Mouse (Mus musculus): ENCODE results near the gene Qrfp. TPM values are rescaled to one million over a fixed set of nuclear protein-coding genes. Genes with fewer than 3 reads are reported as not detected.

Qrfp gene
- polyA plus RNA-seq (2014; fragmentation: Nextera tagmentation; extraction: Ambion mirVana): 0.05 TPM in 1 of 2 replicates, not detected in the other

- Histone ChIP-seq H3K27me3 (replicated peaks; ENCODE audit: control insufficient read depth, insufficient read depth, low read length) (no peaks in the 10 kb centered on the region), H3K27ac (ENCODE audit: low read depth) (no peak within 1 kb of the TSS), H3K4me2 (ENCODE audit: low read length) (no peak within 1 kb of the TSS), H3K9me3 (ENCODE audit: control insufficient read depth, low read length) (no peaks in the 10 kb centered on the region), H3K9ac (ENCODE audit: low read length) (no peak within 1 kb of the TSS), H3K4me1 (replicated peaks; ENCODE audit: control insufficient read depth, insufficient read depth, low read length) (0 out of 2 replicates have a peak, but pooled peaks cover 2% of the 10 kb centered on the region), H3K36me3 (ENCODE audit: control insufficient read depth, insufficient read depth, low read length) (peaks cover 8% of the 10 kb centered on the region; the same call in 1 of the 2 replicates), H3K4me3 (ENCODE audit: low read depth, low read length) (no peak within 1 kb of the TSS)
- no peak for DNase-seq (ENCODE audit: low spot score)
- ATAC-seq (replicated peaks; ENCODE audit: low FRiP score, low TSS enrichment, low read depth): no peak
- WGBS: 49% methylated on average over 12 of the region's 12 CpGs
Measured at GRCm38 (mm10) chr2:31810444-31810843, at the start of gene Qrfp. TSS of gene Qrfp (minus strand) at chr2:31810580.

- Histone ChIP-seq H3K4me3 (ENCODE audit: low read depth, low read length) (no peak overlapping the region), H3K27ac (ENCODE audit: low read depth) (no peak overlapping the region), H3K9ac (ENCODE audit: low read length) (no peak overlapping the region), H3K27me3 (replicated peaks; ENCODE audit: control insufficient read depth, insufficient read depth, low read length) (no peaks in the 10 kb centered on the region), H3K4me1 (replicated peaks; ENCODE audit: control insufficient read depth, insufficient read depth, low read length) (peaks cover 4% of the 10 kb centered on the region), H3K4me2 (ENCODE audit: low read length) (no peak overlapping the region), H3K9me3 (ENCODE audit: control insufficient read depth, low read length) (no peaks in the 10 kb centered on the region), H3K36me3 (ENCODE audit: control insufficient read depth, insufficient read depth, low read length) (no peaks in the 10 kb centered on the region)
- 26% methylated on average over 12 of the region's 12 CpGs for WGBS
- no peak for ATAC-seq (replicated peaks; ENCODE audit: low FRiP score, low TSS enrichment, low read depth)
- DNase-seq (ENCODE audit: low spot score): no peak
Measured at GRCm38 (mm10) chr2:31858500-31858899, 48.1 kb upstream of the Qrfp start.

- ATAC-seq (replicated peaks; ENCODE audit: low FRiP score, low TSS enrichment, low read depth) (no peak), DNase-seq (ENCODE audit: low spot score) (no peak)
- no peaks in the 10 kb centered on the region for H3K27me3 ChIP-seq (replicated peaks; ENCODE audit: control insufficient read depth, insufficient read depth, low read length)
- H3K36me3 ChIP-seq (ENCODE audit: control insufficient read depth, insufficient read depth, low read length): no peaks in the 10 kb centered on the region
- H3K4me3 ChIP-seq (ENCODE audit: low read depth, low read length): no peak overlapping the region
- H3K9me3 ChIP-seq (ENCODE audit: control insufficient read depth, low read length): no peaks in the 10 kb centered on the region
- no peak overlapping the region for H3K9ac ChIP-seq (ENCODE audit: low read length)
- H3K4me1 ChIP-seq (replicated peaks; ENCODE audit: control insufficient read depth, insufficient read depth, low read length): peaks cover 4% of the 10 kb centered on the region
- no peak overlapping the region for H3K4me2 ChIP-seq (ENCODE audit: low read length)
- no peak overlapping the region for H3K27ac ChIP-seq (ENCODE audit: low read depth)
- WGBS: 67% methylated on average over 6 of the region's 6 CpGs
Measured at GRCm38 (mm10) chr2:31857180-31857579, 46.8 kb upstream of the Qrfp start.

- Histone ChIP-seq H3K4me3 (ENCODE audit: low read depth, low read length) (no peak overlapping the region), H3K27ac (ENCODE audit: low read depth) (no peak overlapping the region), H3K4me1 (replicated peaks; ENCODE audit: control insufficient read depth, insufficient read depth, low read length) (peaks cover 4% of the 10 kb centered on the region), H3K9ac (ENCODE audit: low read length) (no peak overlapping the region), H3K9me3 (ENCODE audit: control insufficient read depth, low read length) (no peaks in the 10 kb centered on the region), H3K4me2 (ENCODE audit: low read length) (no peak overlapping the region), H3K36me3 (ENCODE audit: control insufficient read depth, insufficient read depth, low read length) (no peaks in the 10 kb centered on the region), H3K27me3 (replicated peaks; ENCODE audit: control insufficient read depth, insufficient read depth, low read length) (no peaks in the 10 kb centered on the region)
- DNase-seq (ENCODE audit: low spot score) (no peak), ATAC-seq (replicated peaks; ENCODE audit: low FRiP score, low TSS enrichment, low read depth) (no peak)
- 76% methylated on average over 8 of the region's 8 CpGs for WGBS
Measured at GRCm38 (mm10) chr2:31855991-31856390, 45.6 kb upstream of the Qrfp start.

GRCm38 (mm10) chr2:31850141-31850540 lies 39.8 kb upstream of the Qrfp start:
- DNase-seq (ENCODE audit: low spot score): no peak
- no peak for ATAC-seq (replicated peaks; ENCODE audit: low FRiP score, low TSS enrichment, low read depth)
- H3K4me3 ChIP-seq (ENCODE audit: low read depth, low read length): no peak overlapping the region
- peaks cover 29% of the 10 kb centered on the region for H3K27me3 ChIP-seq (replicated peaks; ENCODE audit: control insufficient read depth, insufficient read depth, low read length)
- H3K27ac ChIP-seq (ENCODE audit: low read depth): no peak overlapping the region
- H3K9ac ChIP-seq (ENCODE audit: low read length): no peak overlapping the region
- WGBS: 38% methylated on average over 12 of the region's 12 CpGs
- no peaks in the 10 kb centered on the region for H3K36me3 ChIP-seq (ENCODE audit: control insufficient read depth, insufficient read depth, low read length)
- H3K9me3 ChIP-seq (ENCODE audit: control insufficient read depth, low read length): no peaks in the 10 kb centered on the region
- peaks cover 17% of the 10 kb centered on the region; the same call in 1 of the 2 replicates for H3K4me1 ChIP-seq (replicated peaks; ENCODE audit: control insufficient read depth, insufficient read depth, low read length)
- H3K4me2 ChIP-seq (ENCODE audit: low read length): no peak overlapping the region

- 12% methylated on average over 6 of the region's 6 CpGs for WGBS
- Histone ChIP-seq H3K27ac (ENCODE audit: low read depth) (no peak overlapping the region), H3K36me3 (ENCODE audit: control insufficient read depth, insufficient read depth, low read length) (no peaks in the 10 kb centered on the region), H3K4me2 (ENCODE audit: low read length) (no peak overlapping the region), H3K9ac (ENCODE audit: low read length) (no peak overlapping the region), H3K9me3 (ENCODE audit: control insufficient read depth, low read length) (no peaks in the 10 kb centered on the region), H3K4me1 (replicated peaks; ENCODE audit: control insufficient read depth, insufficient read depth, low read length) (peaks cover 13% of the 10 kb centered on the region; the same call in 1 of the 2 replicates), H3K27me3 (replicated peaks; ENCODE audit: control insufficient read depth, insufficient read depth, low read length) (peaks cover 48% of the 10 kb centered on the region), H3K4me3 (ENCODE audit: low read depth, low read length) (no peak overlapping the region)
- ATAC-seq (replicated peaks; ENCODE audit: low FRiP score, low TSS enrichment, low read depth): no peak
- DNase-seq (ENCODE audit: low spot score): peak; percentile 69
Measured at GRCm38 (mm10) chr2:31847908-31848307, 37.5 kb upstream of the Qrfp start.

GRCm38 (mm10) chr2:31846692-31847660 lies 36.6 kb upstream of the Qrfp start:
- Histone ChIP-seq H3K4me1 (replicated peaks; ENCODE audit: control insufficient read depth, insufficient read depth, low read length) (peaks cover 13% of the 10 kb centered on the region; the same call in 1 of the 2 replicates), H3K27me3 (replicated peaks; ENCODE audit: control insufficient read depth, insufficient read depth, low read length) (peaks cover 48% of the 10 kb centered on the region), H3K4me3 (ENCODE audit: low read depth, low read length) (peak overlapping the region; percentile 53), H3K36me3 (ENCODE audit: control insufficient read depth, insufficient read depth, low read length) (no peaks in the 10 kb centered on the region), H3K4me2 (ENCODE audit: low read length) (peak overlapping the region; percentile 97), H3K9me3 (ENCODE audit: control insufficient read depth, low read length) (no peaks in the 10 kb centered on the region), H3K27ac (ENCODE audit: low read depth) (no peak overlapping the region), H3K9ac (ENCODE audit: low read length) (no peak overlapping the region; the same call in 1 of the 2 replicates)
- DNase-seq (ENCODE audit: low spot score): peak; percentile 71
- WGBS: 5% methylated on average over 35 of the region's 35 CpGs
- 0 out of 2 replicates have a peak, but pooled peaks have one; percentile 26 for ATAC-seq (replicated peaks; ENCODE audit: low FRiP score, low TSS enrichment, low read depth)

GRCm38 (mm10) chr2:31845896-31846691 lies 35.7 kb upstream of the Qrfp start, which contains the start of gene Fibcd1:
TSS of gene Fibcd1 (minus strand) at chr2:31846005.
- Histone ChIP-seq H3K4me3 (ENCODE audit: low read depth, low read length) (peak within 1 kb of the TSS; percentile 53), H3K36me3 (ENCODE audit: control insufficient read depth, insufficient read depth, low read length) (no peaks in the 10 kb centered on the region), H3K9ac (ENCODE audit: low read length) (peak within 1 kb of the TSS; percentile 5; the same call in 1 of the 2 replicates), H3K9me3 (ENCODE audit: control insufficient read depth, low read length) (no peaks in the 10 kb centered on the region), H3K27me3 (replicated peaks; ENCODE audit: control insufficient read depth, insufficient read depth, low read length) (peaks cover 48% of the 10 kb centered on the region), H3K4me2 (ENCODE audit: low read length) (peak within 1 kb of the TSS; percentile 97), H3K27ac (ENCODE audit: low read depth) (no peak within 1 kb of the TSS), H3K4me1 (replicated peaks; ENCODE audit: control insufficient read depth, insufficient read depth, low read length) (peaks cover 13% of the 10 kb centered on the region; the same call in 1 of the 2 replicates)
- DNase-seq (ENCODE audit: low spot score) (peak; percentile 76), ATAC-seq (replicated peaks; ENCODE audit: low FRiP score, low TSS enrichment, low read depth) (no peak)
- under 1% methylated on average over 88 of the region's 88 CpGs for WGBS
